Mouse (Mus musculus): ENCODE data around the gene Gtpbp4. TPM values are rescaled to one million over a fixed set of nuclear protein-coding genes. Genes with fewer than 3 reads are reported as not detected.

Gene Gtpbp4
- total RNA-seq, 2 experiments from 2014 or later = 38.4 to 40.2 TPM

Small RNA genes lying within 50 kb of the gene (microRNA-seq; reads per million reads assigned to microRNA genes)
- not detected for gene Gm22750

Other genes with a start within 250 kb of the Gtpbp4 start
- 10 to 100 TPM; 28.9 to 35.2 TPM for gene Wdr37, start 124.2 kb downstream of the Gtpbp4 start, total RNA-seq (2021)
- 1 to 10 TPM; 5.6 to 6.4 TPM for gene Idi1, start 110.6 kb downstream of the Gtpbp4 start, total RNA-seq (2021)
- gene Gm9745, start 47.9 kb downstream of the Gtpbp4 start, total RNA-seq (2021) = not detected
- gene Idi2, start 43.2 kb downstream of the Gtpbp4 start, total RNA-seq (2021) = not detected
- 10 to 100 TPM; 76.3 to 81.3 TPM for gene Larp4b, start 97.8 kb upstream of the Gtpbp4 start, total RNA-seq (2021)